Mouse (Mus musculus): Measurements from ENCODE around the gene Abo. TPM values are rescaled to one million over a fixed set of nuclear protein-coding genes. Genes with fewer than 3 reads are reported as not detected.

The Abo gene
- total RNA-seq, 2 experiments from 2014 or later = not detected

- no peak for DNase-seq
These were observed 5.9 kb upstream of the Abo start for GRCm38 (mm10) chr2:26870666-26871065.

DNA sequence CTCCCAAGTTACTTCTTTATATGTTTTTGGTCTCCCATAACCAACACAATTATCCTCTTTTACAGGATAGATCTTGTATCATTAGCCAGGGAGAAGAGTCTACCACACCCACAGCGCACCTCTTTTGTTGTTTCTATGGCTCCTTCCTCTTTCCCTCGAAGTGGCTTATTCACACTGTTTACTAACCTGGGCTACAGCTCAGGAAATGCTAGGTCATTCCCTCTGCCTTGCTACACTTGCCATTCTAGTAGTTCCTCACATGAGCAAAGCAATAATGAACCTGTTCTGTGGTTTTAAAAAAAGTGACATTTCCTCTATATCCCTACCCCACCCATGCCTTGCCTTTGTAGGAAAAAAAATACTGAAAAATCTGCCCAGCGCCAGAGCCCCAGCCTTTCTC lies 1.9 kb downstream of the Abo start:
- DNase-seq = no peak

- DNase-seq = peak; percentile 13 to 50
These were observed 17.1 kb downstream of the Abo start for GRCm38 (mm10) chr2:26847706-26848105.

DNA sequence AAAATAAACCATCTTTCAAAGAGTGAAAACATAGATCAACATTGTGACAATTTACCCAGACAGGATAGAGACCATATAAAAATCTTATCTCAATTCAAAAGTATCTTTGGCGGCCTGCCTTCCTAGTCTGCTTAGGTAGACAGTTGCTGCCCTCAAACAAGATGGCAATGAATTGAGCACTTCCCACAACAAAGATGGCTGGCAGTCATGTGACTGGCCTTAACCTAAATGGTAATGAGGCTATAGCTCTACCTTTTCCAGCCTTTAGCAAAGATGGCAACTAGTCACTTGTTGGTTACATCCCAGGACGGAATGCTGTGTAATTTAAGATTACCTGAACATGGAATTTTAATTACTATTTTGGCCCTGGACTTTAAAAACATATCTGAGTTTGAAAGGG lies 32.3 kb downstream of the Abo start:
- DNase-seq = no peak

DNA sequence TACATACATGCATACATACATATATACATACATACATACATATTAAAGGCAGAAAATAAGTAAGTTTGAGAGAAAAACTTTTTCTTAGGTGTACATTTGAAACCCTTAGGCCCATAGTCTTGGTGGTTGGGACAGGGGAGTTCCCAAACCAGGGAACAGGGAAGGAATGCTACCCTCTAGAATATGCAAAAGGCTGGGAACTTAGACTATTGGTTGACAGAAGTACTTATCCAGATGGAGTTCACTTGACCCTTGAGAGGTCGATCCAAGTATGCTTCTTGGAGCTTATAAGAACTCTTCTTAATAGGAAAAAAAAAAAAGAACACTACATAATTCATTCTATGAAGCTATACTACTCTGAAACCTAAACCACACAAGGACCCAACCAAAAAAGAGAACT lies 36.7 kb downstream of the Abo start:
- no peak for DNase-seq

DNA sequence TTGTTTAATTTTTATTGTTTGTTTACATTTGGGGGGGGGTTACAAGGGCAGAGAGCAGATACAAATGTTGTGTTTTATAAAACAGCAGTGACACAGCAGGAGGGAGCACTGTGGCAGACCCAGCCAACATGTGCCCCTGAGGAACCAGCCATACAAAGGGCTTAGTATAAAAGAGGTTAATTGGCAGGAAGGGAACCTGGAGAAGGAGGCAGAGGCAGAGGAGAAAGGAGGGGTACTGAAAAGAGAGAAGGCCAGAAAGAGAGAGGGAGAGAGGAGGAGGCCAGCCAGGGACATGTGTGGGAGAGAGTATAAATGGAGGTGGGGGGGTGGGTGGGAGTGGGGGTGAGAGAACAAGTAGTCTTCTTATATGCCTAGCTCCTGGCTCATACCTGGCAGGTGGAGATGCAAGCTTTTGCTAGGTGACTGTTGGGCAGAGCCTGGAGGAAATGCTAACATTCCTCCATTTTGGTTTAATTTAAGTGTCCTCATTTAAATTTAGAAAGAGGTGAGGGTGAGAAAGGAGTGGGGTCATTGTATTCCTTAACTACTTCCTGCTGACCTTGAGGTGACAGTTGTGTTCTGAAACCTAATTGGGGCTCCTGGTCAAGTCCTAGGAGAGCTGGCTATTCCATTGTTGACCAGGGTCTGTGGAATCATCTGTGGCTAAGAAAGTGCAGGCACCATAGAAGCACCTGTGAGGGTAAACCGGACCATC lies 37.4 kb downstream of the Abo start:
- DNase-seq = no peak

Other genes with a start within 250 kb of the Abo start
- 1 to 10 TPM; 5.8 to 8.8 TPM for gene Fam69b, start 236.5 kb downstream of the Abo start, total RNA-seq (2021)
- not detected for gene Lcn4, start 193.7 kb downstream of the Abo start, total RNA-seq (2021)
- gene Surf6, start 37.9 kb upstream of the Abo start, total RNA-seq (2021) = 10 to 100 TPM; 28.5 to 32.7 TPM
- 10 to 100 TPM; 54.5 to 56.6 TPM for gene Med22, start 45.7 kb upstream of the Abo start, total RNA-seq (2021)
- 100 to 1,000 TPM; 527 to 531 TPM for gene Rpl7a, start 45.8 kb upstream of the Abo start, total RNA-seq (2021)
- gene Surf2, start 51.4 kb upstream of the Abo start, total RNA-seq (2021) = 10 to 100 TPM; 37.5 to 40.1 TPM
- gene Surf1, start 51.6 kb upstream of the Abo start, total RNA-seq (2021) = 100 to 1,000 TPM in 1 of 2 experiments, 10 to 100 TPM in 1; 99.3 to 120 TPM
- 100 to 1,000 TPM; 190 to 191 TPM for gene Surf4, start 68.9 kb upstream of the Abo start, total RNA-seq (2021)
- under 1 TPM; 0.13 to 0.46 TPM for gene Stkld1, start 69.1 kb upstream of the Abo start, total RNA-seq (2021)
- 10 to 100 TPM; 27.8 to 39.1 TPM for gene Rexo4, start 99.4 kb upstream of the Abo start, total RNA-seq (2021)
- not detected for gene Adamts13, start 108.4 kb upstream of the Abo start, total RNA-seq (2021)
- 10 to 100 TPM; 50.9 to 58.8 TPM for gene Cacfd1, start 144.9 kb upstream of the Abo start, total RNA-seq (2021)
- under 1 TPM; 0.36 to 0.69 TPM for gene Slc2a6, start 163.0 kb upstream of the Abo start, total RNA-seq (2021)
- not detected for gene Mymk, start 207.2 kb upstream of the Abo start, total RNA-seq (2021)
- 10 to 100 TPM; 15.7 to 31.7 TPM for gene Adamtsl2, start 214.4 kb upstream of the Abo start, total RNA-seq (2021)

Measured in adrenal gland, postnatal 36 days (tissue).